8 mouse cellular contexts compared by ENCODE assay signal in genomic region chrX:20616861-20617175, GRCm38 (mm10). TPM values are rescaled to one million over a fixed set of nuclear protein-coding genes. Genes with fewer than 3 reads are reported as not detected.
DNase-seq lines count a peak whose midpoint lies in the region; ATAC-seq and TF ChIP-seq lines count a peak whose summit lies in the region.

No protein-coding gene starts in this region.

- DNase-seq in heart, embryonic 10.5 days (ENCODE audit: low spot score): no peak
- no peak for DNase-seq in heart, adult 11 months
- no peak for DNase-seq in midbrain, postnatal 0 days (ENCODE audit: low spot score)
- DNase-seq in urinary bladder, adult 18-20 months (ENCODE audit: low spot score in 2 of 2): no peak

- H3K4me1 ChIP-seq in heart, embryonic 10.5 days: no peaks in the 10 kb centered on the region
- H3K4me1 ChIP-seq in embryonic facial prominence, embryonic 13.5 days: peaks cover 5% of the 10 kb centered on the region; the same call in 1 of the 2 replicates
- H3K4me1 ChIP-seq in intestine, embryonic 16.5 days (ENCODE audit: control insufficient read depth, insufficient read depth, low read length): no peaks in the 10 kb centered on the region
- H3K4me1 ChIP-seq in midbrain, postnatal 0 days (ENCODE audit: insufficient read depth, low read length): 0 out of 2 replicates have a peak, but pooled peaks cover 2% of the 10 kb centered on the region

- no peaks in the 10 kb centered on the region for H3K9me3 ChIP-seq in heart, embryonic 10.5 days
- H3K9me3 ChIP-seq in embryonic facial prominence, embryonic 13.5 days: no peaks in the 10 kb centered on the region
- no peaks in the 10 kb centered on the region for H3K9me3 ChIP-seq in intestine, embryonic 16.5 days (ENCODE audit: control insufficient read depth, low read length)
- no peaks in the 10 kb centered on the region for H3K9me3 ChIP-seq in midbrain, postnatal 0 days (ENCODE audit: low read length)

- H3K27me3 ChIP-seq in heart, embryonic 10.5 days (ENCODE audit: insufficient read depth, poor library complexity, severe bottlenecking): no peaks in the 10 kb centered on the region
- H3K27me3 ChIP-seq in embryonic facial prominence, embryonic 13.5 days: no peaks in the 10 kb centered on the region
- H3K27me3 ChIP-seq in intestine, embryonic 16.5 days (replicated peaks; ENCODE audit: control insufficient read depth, insufficient read depth, low read length): no peaks in the 10 kb centered on the region
- no peaks in the 10 kb centered on the region for H3K27me3 ChIP-seq in midbrain, postnatal 0 days (ENCODE audit: insufficient read depth, low read length)

- H3K27ac ChIP-seq in heart, embryonic 10.5 days: peak overlapping the region; percentile 83
- H3K27ac ChIP-seq in embryonic facial prominence, embryonic 13.5 days: peak overlapping the region; percentile 87
- peak overlapping the region; percentile 83 for H3K27ac ChIP-seq in intestine, embryonic 16.5 days (ENCODE audit: low read length)
- H3K27ac ChIP-seq in midbrain, postnatal 0 days (ENCODE audit: low read depth, low read length): peak overlapping the region; percentile 78

- peak overlapping the region; percentile 60 for H3K4me2 ChIP-seq in embryonic facial prominence, embryonic 13.5 days
- H3K4me2 ChIP-seq in intestine, embryonic 16.5 days (ENCODE audit: low read depth, low read length): peak overlapping the region; percentile 48; the same call in 1 of the 2 replicates
- peak overlapping the region; percentile 45 for H3K4me2 ChIP-seq in midbrain, postnatal 0 days (ENCODE audit: low read depth, low read length, poor library complexity, severe bottlenecking)

- 15% methylated on average over 17 of the region's 17 CpGs for WGBS in heart, embryonic 10.5 days
- 30% methylated on average over 17 of the region's 17 CpGs for WGBS in embryonic facial prominence, embryonic 13.5 days
- WGBS in intestine, embryonic 16.5 days: 10% methylated on average over 17 of the region's 17 CpGs
- WGBS in midbrain, postnatal 0 days: 17% methylated on average over 10 of the region's 17 CpGs

- TF ChIP-seq CTCF in midbrain, postnatal 0 days (IDR thresholded peaks at IDR 0.05): no peak

- peak overlapping the region; percentile 60 for H3K4me3 ChIP-seq in heart, embryonic 10.5 days
- H3K4me3 ChIP-seq in embryonic facial prominence, embryonic 13.5 days: peak overlapping the region; percentile 57
- H3K4me3 ChIP-seq in intestine, embryonic 16.5 days (ENCODE audit: low read length): peak overlapping the region; percentile 65
- peak overlapping the region; percentile 53 for H3K4me3 ChIP-seq in midbrain, postnatal 0 days (ENCODE audit: low read depth, low read length)

- peak overlapping the region; percentile 77 for H3K9ac ChIP-seq in embryonic facial prominence, embryonic 13.5 days
- H3K9ac ChIP-seq in intestine, embryonic 16.5 days (ENCODE audit: low read depth, low read length): peak overlapping the region; percentile 73
- peak overlapping the region; percentile 48 for H3K9ac ChIP-seq in midbrain, postnatal 0 days (replicated peaks; ENCODE audit: low read length, poor library complexity, severe bottlenecking)

- peak; percentile 4 for ATAC-seq in CD4-positive, CD25-positive, alpha-beta regulatory T cell, adult 4 months
- ATAC-seq in embryonic facial prominence, embryonic 13.5 days (ENCODE audit: insufficient number of reproducible peaks, insufficient read depth, low FRiP score, low TSS enrichment, low read depth): no peak
- no peak; the same call in 1 of the 2 replicates for ATAC-seq in intestine, embryonic 16.5 days
- peak; percentile 55 for ATAC-seq in midbrain, postnatal 0 days (ENCODE audit: low FRiP score)
- ATAC-seq in granulocyte monocyte progenitor cell, adult 5-6 weeks (replicated peaks; ENCODE audit: poor library complexity, severe bottlenecking): no peak; the same call in 1 of the 2 replicates

- H3K36me3 ChIP-seq in heart, embryonic 10.5 days: peaks cover 17% of the 10 kb centered on the region
- peaks cover 5% of the 10 kb centered on the region; the same call in 1 of the 2 replicates for H3K36me3 ChIP-seq in embryonic facial prominence, embryonic 13.5 days
- H3K36me3 ChIP-seq in intestine, embryonic 16.5 days (ENCODE audit: control insufficient read depth, insufficient read depth, low read length): no peaks in the 10 kb centered on the region
- H3K36me3 ChIP-seq in midbrain, postnatal 0 days (ENCODE audit: insufficient read depth, low read length): no peaks in the 10 kb centered on the region; the same call in 1 of the 2 replicates

RNA-seq across cellular contexts. Expression of gene Rbm10, which starts 0.5 kb away (rescaled TPM):
- 57.6 and 68.5 TPM in 2 replicates for polyA plus RNA-seq in heart, embryonic 10.5 days (2016; fragmentation: Nextera tagmentation; extraction: Ambion mirVana)
- 10 to 100 TPM; 37.6 to 61.7 TPM for polyA plus RNA-seq in CD4-positive, CD25-positive, alpha-beta regulatory T cell, adult 4 months (2017; shearing (Covaris generic))
- 66.0 and 70.1 TPM in 2 replicates for polyA plus RNA-seq in embryonic facial prominence, embryonic 13.5 days (2015; fragmentation: Nextera tagmentation; extraction: Ambion mirVana)
- polyA plus RNA-seq in intestine, embryonic 16.5 days (2015; fragmentation: Nextera tagmentation; extraction: Ambion mirVana): 55.1 and 55.3 TPM in 2 replicates
- 55.2 and 60.4 TPM in 2 replicates for total RNA-seq in midbrain, postnatal 0 days (2014; rRNA removed)
- 27.5 and 28.7 TPM in 2 replicates for polyA plus RNA-seq in midbrain, postnatal 0 days (2015; fragmentation: Nextera tagmentation; extraction: Ambion mirVana)
- total RNA-seq in granulocyte monocyte progenitor cell, adult 5-6 weeks (2014; fragmentation: Nextera tagmentation): 50.1 and 52.1 TPM in 2 replicates
- total RNA-seq in granulocyte monocyte progenitor cell, adult 5-6 weeks (2017): 70.2 and 83.0 TPM in 2 replicates

RNA-seq across cellular contexts. Expression of gene Ndufb11, which starts 0.6 kb away (rescaled TPM):
- 238 and 280 TPM in 2 replicates for polyA plus RNA-seq in heart, embryonic 10.5 days (2016; fragmentation: Nextera tagmentation; extraction: Ambion mirVana)
- 100 to 1,000 TPM; 218 to 246 TPM for polyA plus RNA-seq in CD4-positive, CD25-positive, alpha-beta regulatory T cell, adult 4 months (2017; shearing (Covaris generic))
- 224 TPM in 2 replicates for polyA plus RNA-seq in embryonic facial prominence, embryonic 13.5 days (2015; fragmentation: Nextera tagmentation; extraction: Ambion mirVana)
- 269 and 279 TPM in 2 replicates for polyA plus RNA-seq in intestine, embryonic 16.5 days (2015; fragmentation: Nextera tagmentation; extraction: Ambion mirVana)
- total RNA-seq in midbrain, postnatal 0 days (2014; rRNA removed): 96.6 and 109 TPM in 2 replicates
- polyA plus RNA-seq in midbrain, postnatal 0 days (2015; fragmentation: Nextera tagmentation; extraction: Ambion mirVana): 277 and 295 TPM in 2 replicates
- total RNA-seq in granulocyte monocyte progenitor cell, adult 5-6 weeks (2014; fragmentation: Nextera tagmentation): 188 and 233 TPM in 2 replicates
- total RNA-seq in granulocyte monocyte progenitor cell, adult 5-6 weeks (2017): 97.4 and 116 TPM in 2 replicates

RNA-seq across cellular contexts. Expression of gene Uba1, which starts 41.3 kb away (rescaled TPM):
- 202 and 218 TPM in 2 replicates for polyA plus RNA-seq in heart, embryonic 10.5 days (2016; fragmentation: Nextera tagmentation; extraction: Ambion mirVana)
- polyA plus RNA-seq in CD4-positive, CD25-positive, alpha-beta regulatory T cell, adult 4 months (2017; shearing (Covaris generic)): 100 to 1,000 TPM; 112 to 149 TPM
- 201 and 219 TPM in 2 replicates for polyA plus RNA-seq in embryonic facial prominence, embryonic 13.5 days (2015; fragmentation: Nextera tagmentation; extraction: Ambion mirVana)
- polyA plus RNA-seq in intestine, embryonic 16.5 days (2015; fragmentation: Nextera tagmentation; extraction: Ambion mirVana): 185 and 187 TPM in 2 replicates
- 594 and 646 TPM in 2 replicates for total RNA-seq in midbrain, postnatal 0 days (2014; rRNA removed)
- polyA plus RNA-seq in midbrain, postnatal 0 days (2015; fragmentation: Nextera tagmentation; extraction: Ambion mirVana): 263 and 265 TPM in 2 replicates
- total RNA-seq in granulocyte monocyte progenitor cell, adult 5-6 weeks (2014; fragmentation: Nextera tagmentation): 273 and 299 TPM in 2 replicates
- total RNA-seq in granulocyte monocyte progenitor cell, adult 5-6 weeks (2017): 188 and 223 TPM in 2 replicates

Comparison
In these comparisons a context has a peak if more than half of its experiments do, and no peak if none do; other contexts are left out.
1. ATAC-seq: peak in CD4-positive, CD25-positive, alpha-beta regulatory T cell, adult 4 months (single experiment) and midbrain, postnatal 0 days (single experiment); none in embryonic facial prominence, embryonic 13.5 days (single experiment), intestine, embryonic 16.5 days (single experiment) and granulocyte monocyte progenitor cell, adult 5-6 weeks (single experiment).
2. Peak in every context shown above with its lines, with median percentiles within 50 percentile points of each other: H3K27ac ChIP-seq, H3K4me3 ChIP-seq, H3K4me2 ChIP-seq and H3K9ac ChIP-seq.